16 mouse cellular contexts compared by ENCODE assay signal in genomic region chr19:16026276-16026675, GRCm38 (mm10).
"Had no signal": no experiment of that assay in that cellular context is flagged by ENCODE, and none has a peak within 500 bp of the region (broad histone marks: within the 10 kb centered on the region; RNA-seq: fewer than 3 reads in every experiment).

No protein-coding gene starts in this region.

- H3K9ac ChIP-seq: neural tube, embryonic 13.5 days; neural tube, embryonic 15.5 days; stomach, embryonic 15.5 days had no signal

- H3K4me2 ChIP-seq: neural tube, embryonic 13.5 days; neural tube, embryonic 15.5 days; stomach, embryonic 15.5 days had no signal

- H3K9me3 ChIP-seq: neural tube, embryonic 13.5 days; neural tube, embryonic 15.5 days; stomach, embryonic 15.5 days had no signal

- H3K27ac ChIP-seq: neural tube, embryonic 13.5 days; neural tube, embryonic 15.5 days; stomach, embryonic 15.5 days; stomach, postnatal 0 days had no signal

- DNase-seq: retina, postnatal 1 day; right cerebral cortex, adult 18-20 months; right cerebral cortex, postnatal 14 days; right cerebral cortex, postnatal 25 days; right cerebral cortex, postnatal 4 days; spleen, adult 18-20 months; thymus, adult 18-20 months; thymus, adult 2 months; thymus, postnatal 14 days; thymus, postnatal 25 days; thymus, postnatal 36 days; thymus, postnatal 4 days had no signal

- H3K4me3 ChIP-seq: neural tube, embryonic 13.5 days; neural tube, embryonic 15.5 days; stomach, embryonic 15.5 days had no signal

- H3K27me3 ChIP-seq: neural tube, embryonic 13.5 days; neural tube, embryonic 15.5 days; stomach, embryonic 15.5 days had no signal

- H3K36me3 ChIP-seq: neural tube, embryonic 13.5 days; neural tube, embryonic 15.5 days; stomach, embryonic 15.5 days had no signal
